Mouse (Mus musculus): ENCODE data around the gene Elmsan1.

The Elmsan1 gene

GRCm38 (mm10) chr12:84107012-84107411 is 111.7 kb downstream of the Elmsan1 start:
- no peak for DNase-seq (ENCODE audit: low spot score in 2 of 2)

DNA sequence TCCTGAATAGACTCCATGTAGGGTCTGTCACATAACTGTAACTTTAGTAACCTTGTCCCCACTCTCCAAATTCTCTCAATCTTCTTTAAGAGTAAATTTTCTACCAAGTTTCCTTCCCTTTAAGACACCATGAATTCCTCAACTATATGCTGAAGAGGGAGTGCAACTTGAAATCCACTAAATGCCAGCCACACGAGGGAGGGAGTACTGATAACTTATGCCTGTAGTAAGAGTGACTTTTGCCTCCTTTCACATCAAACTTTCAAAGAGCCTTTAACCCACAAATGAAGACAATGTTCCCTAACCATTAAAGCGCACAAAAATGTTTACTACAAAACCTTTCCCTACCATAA is 117.2 kb downstream of the Elmsan1 start:
- DNase-seq (ENCODE audit: low spot score in 2 of 2): no peak

- DNase-seq (ENCODE audit: low spot score in 2 of 2): peak; percentile 27 to 72
Observed at GRCm38 (mm10) chr12:84100604-84101492, 117.8 kb downstream of the Elmsan1 start, which contains the start of gene Acot6. Gene Acot6, plus strand, starts transcription at chr12:84100654.

- DNase-seq (ENCODE audit: low spot score in 2 of 2): no peak
Observed at GRCm38 (mm10) chr12:84100071-84100470, 118.6 kb downstream of the Elmsan1 start.

- no peak for DNase-seq (ENCODE audit: low spot score in 2 of 2)
Observed at GRCm38 (mm10) chr12:84099605-84100004, 119.1 kb downstream of the Elmsan1 start.
